Mouse (Mus musculus): ENCODE data around the gene Foxn3. TPM values are rescaled to one million over a fixed set of nuclear protein-coding genes. Genes with fewer than 3 reads are reported as not detected.

The Foxn3 gene
- polyA plus RNA-seq, 1 experiment from 2014 or later, result 110 TPM

GRCm38 (mm10) chr12:99403004-99403403, 160.4 kb downstream of the Foxn3 start:
- H3K27ac ChIP-seq, result no peak overlapping the region
- peaks cover 14% of the 10 kb centered on the region; the same call in 1 of the 2 replicates for H3K4me1 ChIP-seq
- H3K9me3 ChIP-seq, result no peaks in the 10 kb centered on the region
- no peak for ATAC-seq (ENCODE audit: insufficient number of reproducible peaks, low FRiP score, low TSS enrichment, low read depth)
- no peaks in the 10 kb centered on the region for H3K27me3 ChIP-seq
- H3K4me3 ChIP-seq, result no peak overlapping the region
- no peak overlapping the region for H3K4me2 ChIP-seq
- no peak overlapping the region for H3K9ac ChIP-seq
- WGBS, result 93% methylated on average over 5 of the region's 5 CpGs
- no peaks in the 10 kb centered on the region for H3K36me3 ChIP-seq

- no peaks in the 10 kb centered on the region for H3K27me3 ChIP-seq
- no peaks in the 10 kb centered on the region for H3K36me3 ChIP-seq
- WGBS, result 92% methylated on average over 8 of the region's 8 CpGs
- no peak overlapping the region for H3K9ac ChIP-seq
- no peak overlapping the region for H3K4me3 ChIP-seq
- no peak overlapping the region for H3K4me2 ChIP-seq
- no peaks in the 10 kb centered on the region for H3K9me3 ChIP-seq
- H3K27ac ChIP-seq, result no peak overlapping the region
- H3K4me1 ChIP-seq, result 0 out of 2 replicates have a peak, but pooled peaks cover 3% of the 10 kb centered on the region
- no peak for ATAC-seq (ENCODE audit: insufficient number of reproducible peaks, low FRiP score, low TSS enrichment, low read depth)
Observed at GRCm38 (mm10) chr12:99400907-99401306, 162.5 kb downstream of the Foxn3 start.

GRCm38 (mm10) chr12:99399575-99399974, 163.8 kb downstream of the Foxn3 start:
- no peaks in the 10 kb centered on the region for H3K4me1 ChIP-seq
- no peak for ATAC-seq (ENCODE audit: insufficient number of reproducible peaks, low FRiP score, low TSS enrichment, low read depth)
- H3K27me3 ChIP-seq, result no peaks in the 10 kb centered on the region
- H3K27ac ChIP-seq, result no peak overlapping the region
- H3K4me2 ChIP-seq, result no peak overlapping the region
- H3K4me3 ChIP-seq, result no peak overlapping the region
- H3K9ac ChIP-seq, result no peak overlapping the region
- no peaks in the 10 kb centered on the region for H3K9me3 ChIP-seq
- 72% methylated on average over 4 of the region's 4 CpGs for WGBS
- no peaks in the 10 kb centered on the region for H3K36me3 ChIP-seq

GRCm38 (mm10) chr12:99396461-99396860, 166.9 kb downstream of the Foxn3 start:
- Histone ChIP-seq H3K4me3 (no peak overlapping the region), H3K36me3 (no peaks in the 10 kb centered on the region), H3K27ac (no peak overlapping the region), H3K9ac (no peak overlapping the region), H3K9me3 (no peaks in the 10 kb centered on the region), H3K4me1 (peaks cover 13% of the 10 kb centered on the region), H3K4me2 (no peak overlapping the region), H3K27me3 (no peaks in the 10 kb centered on the region)
- 90% methylated on average over 1 of the region's 1 CpGs for WGBS
- no peak for ATAC-seq (ENCODE audit: insufficient number of reproducible peaks, low FRiP score, low TSS enrichment, low read depth)

GRCm38 (mm10) chr12:99395082-99395481, 168.3 kb downstream of the Foxn3 start:
- WGBS, result 71% methylated on average over 3 of the region's 3 CpGs
- ATAC-seq (ENCODE audit: insufficient number of reproducible peaks, low FRiP score, low TSS enrichment, low read depth), result no peak
- H3K9me3 ChIP-seq, result no peaks in the 10 kb centered on the region

GRCm38 (mm10) chr12:99394676-99395075, 168.7 kb downstream of the Foxn3 start:
- no peak overlapping the region for H3K4me2 ChIP-seq
- 60% methylated on average over 5 of the region's 5 CpGs for WGBS
- H3K4me1 ChIP-seq, result peaks cover 23% of the 10 kb centered on the region

More at GRCm38 (mm10) chr12:99395082-99395481, 168.3 kb downstream of the Foxn3 start:
- H3K9ac ChIP-seq, result no peak overlapping the region
- H3K4me1 ChIP-seq, result peaks cover 20% of the 10 kb centered on the region
- no peak overlapping the region for H3K4me2 ChIP-seq
- H3K4me3 ChIP-seq, result no peak overlapping the region
- no peaks in the 10 kb centered on the region for H3K36me3 ChIP-seq
- H3K27me3 ChIP-seq, result no peaks in the 10 kb centered on the region
- no peak overlapping the region for H3K27ac ChIP-seq

GRCm38 (mm10) chr12:99393867-99394630, 169.3 kb downstream of the Foxn3 start:
- Histone ChIP-seq H3K4me3 (peak overlapping the region; percentile 94), H3K9me3 (no peaks in the 10 kb centered on the region), H3K27ac (peak overlapping the region; percentile 96), H3K4me1 (peaks cover 23% of the 10 kb centered on the region), H3K4me2 (peak overlapping the region; percentile 81), H3K9ac (no peak overlapping the region), H3K36me3 (no peaks in the 10 kb centered on the region), H3K27me3 (no peaks in the 10 kb centered on the region)
- no peak for ATAC-seq (ENCODE audit: insufficient number of reproducible peaks, low FRiP score, low TSS enrichment, low read depth)
- 55% methylated on average over 11 of the region's 11 CpGs for WGBS

More at GRCm38 (mm10) chr12:99394676-99395075, 168.7 kb downstream of the Foxn3 start:
- ATAC-seq (ENCODE audit: insufficient number of reproducible peaks, low FRiP score, low TSS enrichment, low read depth), result no peak
- no peak overlapping the region for H3K9ac ChIP-seq
- no peaks in the 10 kb centered on the region for H3K36me3 ChIP-seq
- no peak overlapping the region for H3K27ac ChIP-seq
- H3K4me3 ChIP-seq, result no peak overlapping the region
- no peaks in the 10 kb centered on the region for H3K27me3 ChIP-seq
- H3K9me3 ChIP-seq, result no peaks in the 10 kb centered on the region

GRCm38 (mm10) chr12:99392944-99393866, 170.2 kb downstream of the Foxn3 start:
- Histone ChIP-seq H3K4me3 (peak overlapping the region; percentile 94), H3K9ac (peak overlapping the region; percentile 87), H3K9me3 (no peaks in the 10 kb centered on the region), H3K4me2 (peak overlapping the region; percentile 81), H3K36me3 (peaks cover 5% of the 10 kb centered on the region; the same call in 1 of the 2 replicates), H3K27ac (peak overlapping the region; percentile 96), H3K27me3 (no peaks in the 10 kb centered on the region), H3K4me1 (peaks cover 23% of the 10 kb centered on the region)
- WGBS, result under 1% methylated on average over 63 of the region's 71 CpGs
- peak; percentile 75 for ATAC-seq (ENCODE audit: insufficient number of reproducible peaks, low FRiP score, low TSS enrichment, low read depth)

- H3K27me3 ChIP-seq, result no peaks in the 10 kb centered on the region
- H3K36me3 ChIP-seq, result peaks cover 11% of the 10 kb centered on the region; the same call in 1 of the 2 replicates
- H3K9ac ChIP-seq, result peak overlapping the region; percentile 87
- peak overlapping the region; percentile 81 for H3K4me2 ChIP-seq
- H3K27ac ChIP-seq, result peak overlapping the region; percentile 96
- peaks cover 23% of the 10 kb centered on the region for H3K4me1 ChIP-seq
- ATAC-seq (ENCODE audit: insufficient number of reproducible peaks, low FRiP score, low TSS enrichment, low read depth), result peak; percentile 91
- H3K9me3 ChIP-seq, result no peaks in the 10 kb centered on the region
- H3K4me3 ChIP-seq, result peak overlapping the region; percentile 94
- under 1% methylated on average over 86 of the region's 87 CpGs for WGBS
Observed at GRCm38 (mm10) chr12:99391942-99392880, 171.2 kb downstream of the Foxn3 start.

- Histone ChIP-seq H3K4me1 (peaks cover 30% of the 10 kb centered on the region), H3K27ac (no peak overlapping the region), H3K4me2 (no peak overlapping the region), H3K27me3 (no peaks in the 10 kb centered on the region), H3K4me3 (no peak overlapping the region), H3K9ac (no peak overlapping the region), H3K36me3 (peaks cover 11% of the 10 kb centered on the region; the same call in 1 of the 2 replicates), H3K9me3 (no peaks in the 10 kb centered on the region)
- ATAC-seq (ENCODE audit: insufficient number of reproducible peaks, low FRiP score, low TSS enrichment, low read depth), result no peak
- WGBS, result 70% methylated on average over 5 of the region's 5 CpGs
Observed at GRCm38 (mm10) chr12:99390429-99390828, 173.0 kb downstream of the Foxn3 start.

- Histone ChIP-seq H3K9ac (no peak overlapping the region), H3K4me1 (peaks cover 28% of the 10 kb centered on the region), H3K9me3 (no peaks in the 10 kb centered on the region), H3K4me2 (no peak overlapping the region), H3K27me3 (no peaks in the 10 kb centered on the region), H3K4me3 (no peak overlapping the region), H3K27ac (no peak overlapping the region), H3K36me3 (peaks cover 11% of the 10 kb centered on the region; the same call in 1 of the 2 replicates)
- WGBS, result 90% methylated on average over 7 of the region's 7 CpGs
- no peak for ATAC-seq (ENCODE audit: insufficient number of reproducible peaks, low FRiP score, low TSS enrichment, low read depth)
Observed at GRCm38 (mm10) chr12:99389244-99389643, 174.1 kb downstream of the Foxn3 start.

All from limb, embryonic 15.5 days (tissue).